ENCODE assay signal across 8 mouse cellular contexts in genomic region chr5:25666108-25666507, GRCm38 (mm10). TPM values are rescaled to one million over a fixed set of nuclear protein-coding genes. Genes with fewer than 3 reads are reported as not detected.
A peak's percentile ranks its signal among the peaks of the same experiment; 100 is the strongest.
DNase-seq lines count a peak whose midpoint lies in the region; ATAC-seq and TF ChIP-seq lines count a peak whose summit lies in the region.
"Had no signal": no experiment of that assay in that cellular context is flagged by ENCODE, and none has a peak within 500 bp of the region (broad histone marks: within the 10 kb centered on the region; RNA-seq: fewer than 3 reads in every experiment).

No protein-coding gene starts in this region.

- TF ChIP-seq CTCF in forebrain, postnatal 0 days (IDR thresholded peaks at IDR 0.05; ENCODE audit: low read depth): no peak

- H3K4me2 ChIP-seq in neural tube, embryonic 14.5 days (ENCODE audit: low read depth, low read length): no peak overlapping the region
- no peak overlapping the region for H3K4me2 ChIP-seq in neural tube, embryonic 15.5 days
- no peak overlapping the region for H3K4me2 ChIP-seq in forebrain, postnatal 0 days (ENCODE audit: low read depth)

- DNase-seq in forebrain, postnatal 0 days: peak; percentile 75
- peak; percentile 7 for DNase-seq in left cerebral cortex, adult 11 months (ENCODE audit: low spot score)
- DNase-seq in right cerebral cortex, adult 2 months (ENCODE audit: low spot score in 2 of 2): peak; percentile 21 to 22
- DNase-seq in heart, adult 9 months (ENCODE audit: low spot score in 2 of 2): no peak
- DNase-seq in ovary, postnatal 36 days (ENCODE audit: low spot score): no peak

- ATAC-seq in neural tube, embryonic 14.5 days (ENCODE audit: low read depth): peak; percentile 38; the same call in 1 of the 2 replicates
- ATAC-seq in neural tube, embryonic 15.5 days (ENCODE audit: low FRiP score): no peak
- peak; percentile 92 for ATAC-seq in forebrain, postnatal 0 days

- no peaks in the 10 kb centered on the region for H3K36me3 ChIP-seq in neural tube, embryonic 14.5 days (ENCODE audit: control insufficient read depth, insufficient read depth, low read length)
- H3K36me3 ChIP-seq in neural tube, embryonic 15.5 days: no peaks in the 10 kb centered on the region
- no peaks in the 10 kb centered on the region for H3K36me3 ChIP-seq in forebrain, postnatal 0 days (ENCODE audit: insufficient read depth)

- no peak overlapping the region for H3K9ac ChIP-seq in neural tube, embryonic 14.5 days (replicated peaks; ENCODE audit: low read depth, low read length)
- H3K9ac ChIP-seq in neural tube, embryonic 15.5 days (replicated peaks): no peak overlapping the region
- no peak overlapping the region for H3K9ac ChIP-seq in forebrain, postnatal 0 days

- H3K27me3 ChIP-seq in neural tube, embryonic 14.5 days (ENCODE audit: control insufficient read depth, insufficient read depth, low read length): no peaks in the 10 kb centered on the region
- no peaks in the 10 kb centered on the region for H3K27me3 ChIP-seq in neural tube, embryonic 15.5 days (replicated peaks)
- H3K27me3 ChIP-seq in forebrain, postnatal 0 days (ENCODE audit: insufficient read depth, low read length): no peaks in the 10 kb centered on the region
- H3K27me3 ChIP-seq: megakaryocyte, embryonic 14.5 days had no signal

- WGBS in neural tube, embryonic 14.5 days: 32% methylated on average over 4 of the region's 4 CpGs
- WGBS in neural tube, embryonic 15.5 days: 41% methylated on average over 4 of the region's 4 CpGs
- 6% methylated on average over 4 of the region's 4 CpGs for WGBS in forebrain, postnatal 0 days

- H3K4me3 ChIP-seq in neural tube, embryonic 14.5 days (ENCODE audit: low read depth, low read length): no peak overlapping the region
- no peak overlapping the region for H3K4me3 ChIP-seq in neural tube, embryonic 15.5 days (replicated peaks)
- H3K4me3 ChIP-seq in forebrain, postnatal 0 days (ENCODE audit: low read depth, low read length): no peak overlapping the region
- H3K4me3 ChIP-seq: megakaryocyte, embryonic 14.5 days had no signal

- no peak overlapping the region for H3K27ac ChIP-seq in neural tube, embryonic 14.5 days (ENCODE audit: low read depth, low read length)
- H3K27ac ChIP-seq in neural tube, embryonic 15.5 days (replicated peaks): no peak overlapping the region
- no peak overlapping the region for H3K27ac ChIP-seq in forebrain, postnatal 0 days (ENCODE audit: low read depth, low read length)

- H3K9me3 ChIP-seq in neural tube, embryonic 14.5 days (ENCODE audit: control insufficient read depth, low read length): no peaks in the 10 kb centered on the region
- H3K9me3 ChIP-seq in neural tube, embryonic 15.5 days (replicated peaks): no peaks in the 10 kb centered on the region
- no peaks in the 10 kb centered on the region for H3K9me3 ChIP-seq in forebrain, postnatal 0 days (ENCODE audit: low read length)
- H3K9me3 ChIP-seq: megakaryocyte, embryonic 14.5 days had no signal

- H3K4me1 ChIP-seq in neural tube, embryonic 14.5 days (ENCODE audit: control insufficient read depth, insufficient read depth, low read length): no peaks in the 10 kb centered on the region
- H3K4me1 ChIP-seq in neural tube, embryonic 15.5 days: no peaks in the 10 kb centered on the region
- H3K4me1 ChIP-seq in forebrain, postnatal 0 days (ENCODE audit: insufficient read depth): 0 out of 2 replicates have a peak, but pooled peaks cover 5% of the 10 kb centered on the region

RNA-seq across cellular contexts. Expression of gene Xrcc2, which starts 39.5 kb away (rescaled TPM):
- 4.2 and 5.2 TPM in 2 replicates for polyA plus RNA-seq in neural tube, embryonic 14.5 days (2014; fragmentation: Nextera tagmentation; extraction: Ambion mirVana)
- polyA plus RNA-seq in neural tube, embryonic 15.5 days (2015; fragmentation: Nextera tagmentation; extraction: Ambion mirVana): 4.4 and 6.0 TPM in 2 replicates
- total RNA-seq in forebrain, postnatal 0 days (2014; rRNA removed): 7.3 and 7.6 TPM in 2 replicates
- 3.3 and 4.1 TPM in 2 replicates for polyA plus RNA-seq in forebrain, postnatal 0 days (2015; fragmentation: Nextera tagmentation; extraction: Ambion mirVana)

Comparison
In these comparisons a context has a peak if more than half of its experiments do, and no peak if none do; other contexts are left out.
1. DNase-seq: peak in forebrain, postnatal 0 days (single experiment), left cerebral cortex, adult 11 months (single experiment) and right cerebral cortex, adult 2 months (2 of 2); none in heart, adult 9 months (0 of 2) and ovary, postnatal 36 days (single experiment).